Mouse (Mus musculus): Measurements from ENCODE around the gene Dcn. TPM values are rescaled to one million over a fixed set of nuclear protein-coding genes. Genes with fewer than 3 reads are reported as not detected.

Dcn gene
- total RNA-seq, 2 experiments from 2014 or later = 25.2 to 35.6 TPM

GRCm38 (mm10) chr10:97536921-97537320 is 57.5 kb downstream of the Dcn start:
- DNase-seq (ENCODE audit: low spot score in 2 of 2) = no peak
- intact Hi-C loops (cut with DNase I) = no loop called here

GRCm38 (mm10) chr10:97538202-97538601 is 58.8 kb downstream of the Dcn start:
- no peak for DNase-seq (ENCODE audit: low spot score in 2 of 2)
- intact Hi-C loops (cut with DNase I) = no loop called here

- intact Hi-C loops (cut with DNase I) = no loop called here
- no peak for DNase-seq (ENCODE audit: low spot score in 2 of 2)
Measured at GRCm38 (mm10) chr10:97547740-97548139, 68.3 kb downstream of the Dcn start.

- intact Hi-C loops (cut with DNase I) = no loop called here
- DNase-seq (ENCODE audit: low spot score in 2 of 2) = no peak
Measured at GRCm38 (mm10) chr10:97564957-97565856, 85.8 kb downstream of the Dcn start, which contains the start of gene Lum. TSS of gene Lum (plus strand) at chr10:97565128.

- intact Hi-C loops (cut with DNase I) = no loop called here
Measured at GRCm38 (mm10) chr10:97567489-97568135, 88.2 kb downstream of the Dcn start.

More at GRCm38 (mm10) chr10:97567489-97568135, 88.2 kb downstream of the Dcn start:
- no peak for DNase-seq (ENCODE audit: low spot score in 2 of 2)

Other genes with a start within 250 kb of the Dcn start
- gene Lum, start 85.5 kb downstream of the Dcn start, total RNA-seq (2021) = 1 to 10 TPM; 3.9 TPM
- gene Kera, start 127.3 kb downstream of the Dcn start, total RNA-seq (2021) = not detected
- under 1 TPM; 0.20 to 0.44 TPM for gene Epyc, start 164.5 kb downstream of the Dcn start, total RNA-seq (2021)
- gene Ccer1, start 213.4 kb downstream of the Dcn start, total RNA-seq (2021) = not detected
- gene C030005K15Rik, start 247.1 kb downstream of the Dcn start, total RNA-seq (2021) = under 1 TPM in 1 of 2 experiments, not detected in 1; 0.23 TPM